Mouse (Mus musculus): ENCODE data around the gene Fscb. TPM values are rescaled to one million over a fixed set of nuclear protein-coding genes. Genes with fewer than 3 reads are reported as not detected.

Gene Fscb
- polyA plus RNA-seq (2017; shearing (Covaris generic)) = 0.18 TPM

GRCm38 (mm10) chr12:64474590-64474989 is at the start of gene Fscb:
Gene Fscb (minus strand): TSS chr12:64474690.

